Comparison of ENCODE assay signal across 22 mouse cellular contexts in the genomic region with DNA sequence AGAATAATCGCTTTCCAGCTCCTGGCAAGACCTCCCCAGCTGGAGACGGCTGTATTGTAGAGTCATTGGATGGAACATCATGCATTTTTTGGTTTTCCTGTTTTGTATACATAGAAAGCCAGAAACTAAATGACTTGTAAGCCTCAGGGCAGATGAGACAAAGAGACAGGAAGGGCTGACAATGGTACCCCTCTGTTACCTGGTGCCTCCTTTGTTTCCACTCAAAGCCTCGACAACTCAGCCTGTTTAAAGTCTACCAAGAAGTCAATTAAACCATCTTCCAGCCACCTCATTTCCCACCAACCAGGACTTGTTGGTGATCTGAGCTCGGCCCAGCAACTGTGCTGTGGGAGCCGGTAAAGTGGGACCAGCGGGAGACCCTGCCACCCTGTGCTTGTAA.
"Had no signal": no experiment of that assay in that cellular context is flagged by ENCODE, and none has a peak within 500 bp of the region (broad histone marks: within the 10 kb centered on the region; RNA-seq: fewer than 3 reads in every experiment).

No protein-coding gene starts in this region.

- H3K9ac ChIP-seq: limb, embryonic 12.5 days; limb, embryonic 15.5 days; liver, embryonic 14.5 days; midbrain, embryonic 12.5 days; midbrain, embryonic 15.5 days; neural tube, embryonic 12.5 days; neural tube, embryonic 15.5 days had no signal

- H3K36me3 ChIP-seq: limb, embryonic 12.5 days; limb, embryonic 15.5 days; midbrain, embryonic 12.5 days; midbrain, embryonic 15.5 days; neural tube, embryonic 12.5 days; neural tube, embryonic 15.5 days had no signal

- DNase-seq: kidney, adult 8-10 months; kidney, postnatal 25 days; layer of hippocampus, adult 9-11 months; left cerebral cortex, postnatal 4 days; lung, adult 2 months; right cerebral cortex, adult 18-20 months; right cerebral cortex, postnatal 14 days; right cerebral cortex, postnatal 4 days; thymus, adult 2 months; thymus, postnatal 14 days; thymus, postnatal 4 days had no signal

- H3K4me2 ChIP-seq: limb, embryonic 12.5 days; limb, embryonic 15.5 days; liver, embryonic 11.5 days; midbrain, embryonic 12.5 days; midbrain, embryonic 15.5 days; neural tube, embryonic 12.5 days; neural tube, embryonic 15.5 days had no signal

- H3K4me3 ChIP-seq: layer of hippocampus, adult 2 months; limb, embryonic 12.5 days; limb, embryonic 15.5 days; midbrain, embryonic 12.5 days; midbrain, embryonic 15.5 days; neural tube, embryonic 12.5 days; neural tube, embryonic 15.5 days had no signal

- H3K4me1 ChIP-seq: limb, embryonic 12.5 days; midbrain, embryonic 15.5 days; neural tube, embryonic 15.5 days had no signal

- H3K27me3 ChIP-seq: limb, embryonic 12.5 days; limb, embryonic 15.5 days; midbrain, embryonic 15.5 days; neural tube, embryonic 15.5 days had no signal

- H3K9me3 ChIP-seq: limb, embryonic 12.5 days; limb, embryonic 15.5 days; midbrain, embryonic 12.5 days; midbrain, embryonic 15.5 days; neural tube, embryonic 12.5 days; neural tube, embryonic 15.5 days had no signal

- ATAC-seq: midbrain, embryonic 15.5 days had no signal

- H3K27ac ChIP-seq: layer of hippocampus, adult 2 months; limb, embryonic 12.5 days; limb, embryonic 15.5 days; liver, embryonic 14.5 days; macrophage; midbrain, embryonic 12.5 days; midbrain, embryonic 15.5 days; neural tube, embryonic 12.5 days; neural tube, embryonic 15.5 days; stomach, postnatal 0 days had no signal
